Mouse (Mus musculus) forebrain, embryonic 11.5 days (tissue): ENCODE measurements around the gene Tmem176b. TPM values are rescaled to one million over a fixed set of nuclear protein-coding genes. Genes with fewer than 3 reads are reported as not detected.

ENCODE experiments used
- ATAC-seq: fragments of 200-750 bp; cut with Nextera tagmentation; replicated peaks from 2 replicates; pipeline ENCODE4 v1.8.0; 2017; ENCODE audit warnings: moderate TSS enrichment; ENCODE audit not compliant: low FRiP score
- DNase-seq: peaks from one replicate; pipeline ENCODE4 v3.0.0-alpha.2; 2017; ENCODE audit warnings: low spot score
- H3K27ac ChIP-seq: fragments of 300-500 bp; sonication (generic); 2 replicates; pipeline ENCODE4 v1.5.1; 2014; ENCODE audit warnings: low read depth, low read length
- H3K27me3 ChIP-seq: fragments of 300-500 bp; sonication (generic); 2 replicates; pipeline ENCODE4 v1.6.1; 2014; ENCODE audit warnings: mild to moderate bottlenecking, low read length, mixed read lengths; ENCODE audit not compliant: control insufficient read depth, insufficient read depth
- H3K36me3 ChIP-seq: fragments of 300-500 bp; sonication (generic); 2 replicates; pipeline ENCODE4 v1.6.1; 2014; ENCODE audit warnings: mild to moderate bottlenecking, low read length, moderate library complexity, mixed read lengths; ENCODE audit not compliant: control insufficient read depth, insufficient read depth
- H3K4me1 ChIP-seq: fragments of 300-500 bp; sonication (generic); replicated peaks from 2 replicates; pipeline ENCODE4 v1.6.1; 2014; ENCODE audit warnings: low read length, mixed read lengths; ENCODE audit not compliant: control insufficient read depth, insufficient read depth
- H3K4me2 ChIP-seq: fragments of 300-500 bp; sonication (generic); 2 replicates; pipeline ENCODE4 v1.6.1; 2014; ENCODE audit warnings: low read depth, mild to moderate bottlenecking, low read length, moderate library complexity, mixed read lengths; ENCODE audit not compliant: severe bottlenecking
- H3K4me3 ChIP-seq: fragments of 300-500 bp; sonication (generic); 2 replicates; pipeline ENCODE4 v1.5.1; 2014; ENCODE audit warnings: low read depth, low read length
- H3K9ac ChIP-seq: fragments of 300-500 bp; sonication (generic); 2 replicates; pipeline ENCODE4 v1.6.1; 2014; ENCODE audit warnings: low read length
- H3K9me3 ChIP-seq: fragments of 300-500 bp; sonication (generic); 2 replicates; pipeline ENCODE4 v1.6.1; 2016; ENCODE audit warnings: low read length, mixed read lengths; ENCODE audit not compliant: control insufficient read depth
- WGBS: fragments of 180-500 bp; shearing (Covaris S2); extraction: QIAGEN DNeasy Blood & Tissue Kit; methylation state at CpG from one replicate; pipeline ENCODE4 v1.1.7; 2014; 5-methylcytosine and 5-hydroxymethylcytosine counted together
- polyA plus RNA-seq: library from polyadenylated mRNA; unstranded; fragments of >200 nt; fragmentation: Nextera tagmentation; extraction: Ambion mirVana; gene quantifications from 2 replicates; pipeline ENCODE4 v1.2.1, GENCODE M21; 2014

Gene Tmem176b
- polyA plus RNA-seq, 1 experiment from 2014 or later = 51.0 TPM

DNA sequence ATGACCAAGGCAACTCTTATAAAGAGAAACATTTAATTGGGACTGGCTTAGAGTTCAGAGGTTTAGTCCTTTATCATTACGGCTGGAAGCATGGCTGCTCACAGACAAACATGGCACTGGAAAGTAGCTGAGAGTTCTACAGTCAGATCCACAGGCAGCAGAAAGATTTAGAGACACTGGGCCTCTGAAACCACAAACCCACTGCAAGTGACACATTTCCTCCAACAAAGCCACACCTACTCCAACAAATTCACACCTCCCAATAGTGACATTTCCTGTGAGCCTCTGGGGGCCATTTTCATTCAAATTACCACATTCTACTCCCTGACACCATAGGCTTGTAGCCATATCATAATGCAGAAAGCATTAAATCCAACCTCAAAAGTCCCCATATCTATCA, 39.4 kb downstream of the Tmem176b start:
- no peaks in the 10 kb centered on the region for H3K36me3 ChIP-seq
- H3K4me1 ChIP-seq = no peaks in the 10 kb centered on the region
- no peak for ATAC-seq
- H3K9me3 ChIP-seq = no peaks in the 10 kb centered on the region
- no peak overlapping the region for H3K27ac ChIP-seq
- no peak overlapping the region for H3K4me2 ChIP-seq
- no peak overlapping the region for H3K4me3 ChIP-seq
- no peak overlapping the region for H3K9ac ChIP-seq
- no peak for DNase-seq
- no peaks in the 10 kb centered on the region for H3K27me3 ChIP-seq
- 81% methylated on average over 1 of the region's 1 CpGs for WGBS

GRCm38 (mm10) chr6:48787867-48788266, 53.4 kb downstream of the Tmem176b start:
- ATAC-seq (no peak), DNase-seq (no peak)
- no peaks in the 10 kb centered on the region for H3K36me3 ChIP-seq
- H3K4me3 ChIP-seq = no peak overlapping the region
- H3K9ac ChIP-seq = no peak overlapping the region
- H3K4me2 ChIP-seq = no peak overlapping the region
- no peak overlapping the region for H3K27ac ChIP-seq
- no peaks in the 10 kb centered on the region for H3K4me1 ChIP-seq
- no peaks in the 10 kb centered on the region for H3K27me3 ChIP-seq
- H3K9me3 ChIP-seq = no peaks in the 10 kb centered on the region
- WGBS = 83% methylated on average over 2 of the region's 2 CpGs

GRCm38 (mm10) chr6:48785601-48786000, 55.7 kb downstream of the Tmem176b start:
- H3K4me1 ChIP-seq = no peaks in the 10 kb centered on the region
- H3K9me3 ChIP-seq = no peaks in the 10 kb centered on the region
- ATAC-seq (no peak), DNase-seq (no peak)
- no peak overlapping the region for H3K4me3 ChIP-seq
- H3K9ac ChIP-seq = no peak overlapping the region
- H3K36me3 ChIP-seq = no peaks in the 10 kb centered on the region
- 92% methylated on average over 2 of the region's 2 CpGs for WGBS
- H3K27me3 ChIP-seq = no peaks in the 10 kb centered on the region
- no peak overlapping the region for H3K4me2 ChIP-seq
- no peak overlapping the region for H3K27ac ChIP-seq

DNA sequence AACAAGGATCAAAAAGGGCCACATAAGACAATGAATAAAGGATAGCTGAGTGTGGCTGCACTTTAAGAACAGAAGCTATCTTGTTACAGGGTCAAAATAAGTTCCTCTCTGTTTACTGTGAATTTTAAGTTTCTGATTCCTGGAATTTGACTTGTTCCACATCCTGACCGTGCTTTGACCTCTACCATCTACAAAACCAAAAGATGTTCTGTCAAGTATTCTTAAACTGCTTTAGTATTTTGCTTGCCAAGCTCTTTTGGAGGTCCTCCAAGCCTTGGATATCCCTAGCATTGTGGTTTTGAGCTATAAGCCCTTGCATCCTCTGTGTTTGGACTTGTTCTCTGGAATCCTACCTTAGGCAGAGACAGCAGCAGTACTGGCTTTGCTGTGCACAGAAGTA, 56.1 kb downstream of the Tmem176b start:
- ATAC-seq = no peak
- Histone ChIP-seq H3K27me3 (no peaks in the 10 kb centered on the region), H3K9me3 (no peaks in the 10 kb centered on the region), H3K4me1 (no peaks in the 10 kb centered on the region), H3K9ac (no peak overlapping the region), H3K36me3 (no peaks in the 10 kb centered on the region), H3K4me2 (no peak overlapping the region), H3K4me3 (no peak overlapping the region), H3K27ac (no peak overlapping the region)
- WGBS = 78% methylated on average over 1 of the region's 1 CpGs
- DNase-seq = no peak

GRCm38 (mm10) chr6:48784406-48784805, 56.9 kb downstream of the Tmem176b start:
- Histone ChIP-seq H3K4me1 (no peaks in the 10 kb centered on the region), H3K27ac (no peak overlapping the region), H3K27me3 (no peaks in the 10 kb centered on the region), H3K9ac (no peak overlapping the region), H3K4me3 (no peak overlapping the region), H3K9me3 (no peaks in the 10 kb centered on the region), H3K36me3 (no peaks in the 10 kb centered on the region), H3K4me2 (no peak overlapping the region)
- DNase-seq (no peak), ATAC-seq (no peak)
- WGBS = 89% methylated on average over 1 of the region's 1 CpGs

Other genes starting within 250 kb of the Tmem176b start
- 50.2 and 50.6 TPM in 2 replicates for gene Repin1, start 247.6 kb downstream of the Tmem176b start, polyA plus RNA-seq
- 0.67 TPM in 1 of 2 replicates, not detected in the other for gene Gm44965, start 247.6 kb downstream of the Tmem176b start, polyA plus RNA-seq
- 12.7 and 14.2 TPM in 2 replicates for gene Zfp775, start 239.4 kb downstream of the Tmem176b start, polyA plus RNA-seq
- gene AI854703, start 214.7 kb downstream of the Tmem176b start, polyA plus RNA-seq = 0.48 and 0.60 TPM in 2 replicates
- gene Gimap8, start 194.3 kb downstream of the Tmem176b start, polyA plus RNA-seq = 0.16 and 0.31 TPM in 2 replicates
- gene Gimap9, start 165.4 kb downstream of the Tmem176b start, polyA plus RNA-seq = 3.1 and 3.3 TPM in 2 replicates
- gene Gimap4, start 156.9 kb downstream of the Tmem176b start, polyA plus RNA-seq = 4.3 and 4.5 TPM in 2 replicates
- gene Gimap6, start 133.3 kb downstream of the Tmem176b start, polyA plus RNA-seq = 7.1 and 8.7 TPM in 2 replicates
- gene Gm28053, start 122.9 kb downstream of the Tmem176b start, polyA plus RNA-seq = 0.94 TPM in 1 of 2 replicates, not detected in the other
- gene Gimap7, start 122.9 kb downstream of the Tmem176b start, polyA plus RNA-seq = not detected in 2 replicates
- 5.4 and 6.4 TPM in 2 replicates for gene Gimap1, start 102.4 kb downstream of the Tmem176b start, polyA plus RNA-seq
- gene Gimap5, start 95.3 kb downstream of the Tmem176b start, polyA plus RNA-seq = 0.71 and 1.5 TPM in 2 replicates
- not detected in 2 replicates for gene Gimap3, start 70.6 kb downstream of the Tmem176b start, polyA plus RNA-seq
- 15.7 and 18.2 TPM in 2 replicates for gene Tmem176a, start 577 bp downstream of the Tmem176b start, polyA plus RNA-seq
- gene Aoc1, start 31.4 kb upstream of the Tmem176b start, polyA plus RNA-seq = not detected in 2 replicates
- gene 1600015I10Rik, start 88.4 kb upstream of the Tmem176b start, polyA plus RNA-seq = not detected in 2 replicates
- not detected in 2 replicates for gene Doxl2, start 133.5 kb upstream of the Tmem176b start, polyA plus RNA-seq
- gene Svs1, start 145.4 kb upstream of the Tmem176b start, polyA plus RNA-seq = not detected in 2 replicates
- gene Gpnmb, start 195.1 kb upstream of the Tmem176b start, polyA plus RNA-seq = 0.51 and 1.1 TPM in 2 replicates
- 60.7 and 63.9 TPM in 2 replicates for gene Malsu1, start 232.3 kb upstream of the Tmem176b start, polyA plus RNA-seq